Mouse (Mus musculus): Measurements from ENCODE around the gene Arl8b. TPM values are rescaled to one million over a fixed set of nuclear protein-coding genes. Genes with fewer than 3 reads are reported as not detected.

The Arl8b gene
- polyA plus RNA-seq, 2 experiments: 10.5 to 35.5 TPM

DNA sequence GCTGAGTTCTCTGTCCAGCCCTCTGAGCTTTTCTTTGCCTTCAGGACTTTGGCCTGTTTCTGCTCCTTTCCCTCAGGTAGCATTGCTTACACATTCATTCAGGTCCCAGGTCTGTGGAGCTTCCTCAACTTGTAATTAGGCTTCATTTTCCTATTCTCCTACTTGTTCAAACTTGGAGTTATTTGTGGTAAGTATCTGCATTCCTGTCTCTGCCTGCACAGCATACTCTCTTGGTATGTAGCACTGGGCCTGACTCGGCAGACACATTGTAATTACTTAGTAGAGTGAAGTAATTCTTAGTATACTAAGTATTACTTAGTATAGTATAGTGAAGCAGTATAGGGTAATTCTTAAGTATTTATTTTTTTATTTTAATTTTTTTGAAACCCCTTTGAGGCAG lies 13.0 kb downstream of the Arl8b start:
- Histone ChIP-seq H3K9ac (replicated peaks) (no peak overlapping the region), H3K36me3 (replicated peaks; ENCODE audit: control insufficient read depth, insufficient read depth, low read depth) (no peaks in the 10 kb centered on the region), H3K27ac (no peak overlapping the region), H3K4me1 (replicated peaks; ENCODE audit: control insufficient read depth in 2 of 2, insufficient read depth in 2 of 2, low read length in 1 of 2) (peaks cover 0 to 16% of the 10 kb centered on the region in 2 experiments; a peak in 3 of 4 replicates), H3K4me3 (ENCODE audit: insufficient read depth in 1 of 2, low read depth in 2 of 2, low read length in 2 of 2) (no peak overlapping the region), H3K9me3 (ENCODE audit: control insufficient read depth, low read length) (no peaks in the 10 kb centered on the region), H3K27me3 (ENCODE audit: control insufficient read depth, insufficient read depth, low read length) (no peaks in the 10 kb centered on the region), H3K4me2 (ENCODE audit: low read depth) (no peak overlapping the region)
- TF ChIP-seq EP300 (IDR thresholded peaks at IDR 0.05; ENCODE audit: low read depth) (no peak), CTCF (IDR thresholded peaks at IDR 0.05; ENCODE audit: low read depth) (no peak)
- no peak for ATAC-seq (ENCODE audit: insufficient read depth)
- DNase-seq (ENCODE audit: low read depth in 3 of 3, low spot score in 3 of 3): no peak
- 81% methylated on average over 1 of the region's 1 CpGs for WGBS (ENCODE audit: insufficient replicate concordance)

DNA sequence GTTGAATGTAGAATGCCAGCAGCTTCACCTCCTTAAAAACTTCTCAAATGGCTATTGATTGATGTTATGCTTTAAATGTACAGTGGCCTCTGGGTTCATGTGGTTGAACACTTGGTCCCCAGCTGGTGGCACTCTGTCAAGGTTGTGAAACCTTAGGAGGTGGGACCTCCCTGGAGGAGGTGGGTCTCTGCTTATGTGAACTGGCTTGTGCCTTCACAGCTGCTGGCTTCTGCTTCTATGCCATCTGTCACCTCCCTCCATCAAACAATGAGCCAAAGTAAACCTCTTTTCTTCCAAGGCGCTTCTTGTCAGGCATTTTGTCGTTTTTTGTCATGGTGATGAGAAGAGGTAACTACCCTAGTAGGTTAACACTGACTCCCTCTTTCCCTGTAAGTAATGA lies 13.8 kb downstream of the Arl8b start:
- no peak for ATAC-seq (ENCODE audit: insufficient read depth)
- Histone ChIP-seq H3K9me3 (ENCODE audit: control insufficient read depth, low read length) (no peaks in the 10 kb centered on the region), H3K4me2 (ENCODE audit: low read depth) (no peak overlapping the region), H3K4me1 (replicated peaks; ENCODE audit: control insufficient read depth in 2 of 2, insufficient read depth in 2 of 2, low read length in 1 of 2) (peaks cover 0 to 13% of the 10 kb centered on the region in 2 experiments; a peak in 3 of 4 replicates), H3K9ac (replicated peaks) (no peak overlapping the region), H3K4me3 (ENCODE audit: insufficient read depth in 1 of 2, low read depth in 2 of 2, low read length in 2 of 2) (no peak overlapping the region), H3K27me3 (ENCODE audit: control insufficient read depth, insufficient read depth, low read length) (no peaks in the 10 kb centered on the region), H3K36me3 (replicated peaks; ENCODE audit: control insufficient read depth, insufficient read depth, low read depth) (no peaks in the 10 kb centered on the region), H3K27ac (no peak overlapping the region)
- no peak for DNase-seq (ENCODE audit: low read depth in 3 of 3, low spot score in 3 of 3)
- 67% methylated on average over 2 of the region's 2 CpGs for WGBS (ENCODE audit: insufficient replicate concordance)
- TF ChIP-seq CTCF (IDR thresholded peaks at IDR 0.05; ENCODE audit: low read depth): no peak
- no peak for TF ChIP-seq EP300 (IDR thresholded peaks at IDR 0.05; ENCODE audit: low read depth)

DNA sequence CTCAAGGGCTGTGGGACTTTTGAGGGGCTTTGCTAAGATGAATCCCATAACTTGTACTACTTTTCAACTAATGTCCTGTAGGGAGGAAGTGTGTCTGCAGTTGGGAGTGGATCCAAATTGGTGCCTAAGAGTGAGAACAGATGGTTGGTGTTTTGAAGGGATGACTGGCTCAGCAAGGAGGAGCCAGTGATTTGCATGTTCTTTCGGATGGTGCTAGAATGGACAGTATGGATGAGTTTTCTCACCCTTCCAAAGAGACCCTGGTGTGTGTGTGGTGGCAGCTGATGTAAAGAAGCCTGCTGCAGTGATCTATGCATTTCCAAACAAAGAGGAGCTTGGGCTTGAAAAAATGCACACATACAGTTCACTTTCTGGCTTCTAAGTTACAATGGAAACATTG lies 22.3 kb downstream of the Arl8b start:
- Histone ChIP-seq H3K27me3 (ENCODE audit: control insufficient read depth, insufficient read depth, low read length) (no peaks in the 10 kb centered on the region), H3K9ac (replicated peaks) (no peak overlapping the region), H3K27ac (no peak overlapping the region), H3K4me2 (ENCODE audit: low read depth) (no peak overlapping the region), H3K4me3 (ENCODE audit: insufficient read depth in 1 of 2, low read depth in 2 of 2, low read length in 2 of 2) (no peak overlapping the region), H3K36me3 (replicated peaks; ENCODE audit: control insufficient read depth, insufficient read depth, low read depth) (no peaks in the 10 kb centered on the region), H3K4me1 (replicated peaks; ENCODE audit: control insufficient read depth in 2 of 2, insufficient read depth in 2 of 2, low read length in 1 of 2) (peaks cover 0 to 5% of the 10 kb centered on the region in 2 experiments; a peak in 1 of 4 replicates), H3K9me3 (ENCODE audit: control insufficient read depth, low read length) (no peaks in the 10 kb centered on the region)
- DNase-seq (ENCODE audit: low read depth in 3 of 3, low spot score in 3 of 3) (no peak), ATAC-seq (ENCODE audit: insufficient read depth) (no peak)
- 66% methylated on average over 1 of the region's 1 CpGs for WGBS (ENCODE audit: insufficient replicate concordance)
- TF ChIP-seq CTCF (IDR thresholded peaks at IDR 0.05; ENCODE audit: low read depth) (no peak), EP300 (IDR thresholded peaks at IDR 0.05; ENCODE audit: low read depth) (no peak)

DNA sequence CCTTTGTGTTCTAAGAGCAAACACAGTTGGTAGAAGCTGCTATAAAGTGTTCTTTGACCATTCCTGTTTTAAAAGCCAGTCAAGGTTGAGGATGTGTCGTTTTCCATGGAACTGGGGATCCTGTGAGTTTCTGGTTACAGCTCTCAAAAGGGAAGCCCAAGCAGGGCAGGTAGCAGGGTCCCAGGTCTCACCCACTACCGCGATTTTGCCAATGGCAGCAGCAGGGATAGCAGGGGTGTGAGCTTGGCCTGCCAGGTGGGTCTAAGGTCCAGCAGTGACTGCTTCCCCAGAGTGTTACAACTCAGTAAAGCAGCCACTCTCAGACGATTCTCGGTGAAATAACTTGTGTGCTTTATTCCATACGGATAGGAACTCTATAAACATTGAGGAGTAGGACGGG lies 23.0 kb downstream of the Arl8b start:
- no peak for DNase-seq (ENCODE audit: low read depth in 3 of 3, low spot score in 3 of 3)
- Histone ChIP-seq H3K4me3 (ENCODE audit: insufficient read depth in 1 of 2, low read depth in 2 of 2, low read length in 2 of 2) (no peak overlapping the region), H3K27me3 (ENCODE audit: control insufficient read depth, insufficient read depth, low read length) (no peaks in the 10 kb centered on the region), H3K36me3 (replicated peaks; ENCODE audit: control insufficient read depth, insufficient read depth, low read depth) (no peaks in the 10 kb centered on the region), H3K27ac (no peak overlapping the region), H3K4me2 (ENCODE audit: low read depth) (no peak overlapping the region), H3K9me3 (ENCODE audit: control insufficient read depth, low read length) (no peaks in the 10 kb centered on the region), H3K9ac (replicated peaks) (no peak overlapping the region), H3K4me1 (replicated peaks; ENCODE audit: control insufficient read depth in 2 of 2, insufficient read depth in 2 of 2, low read length in 1 of 2) (peaks cover 0 to 5% of the 10 kb centered on the region in 2 experiments; a peak in 1 of 4 replicates)
- no peak for TF ChIP-seq EP300 (IDR thresholded peaks at IDR 0.05; ENCODE audit: low read depth)
- no peak for TF ChIP-seq CTCF (IDR thresholded peaks at IDR 0.05; ENCODE audit: low read depth)
- no peak for ATAC-seq (ENCODE audit: insufficient read depth)
- 65% methylated on average over 7 of the region's 7 CpGs for WGBS (ENCODE audit: insufficient replicate concordance)

DNA sequence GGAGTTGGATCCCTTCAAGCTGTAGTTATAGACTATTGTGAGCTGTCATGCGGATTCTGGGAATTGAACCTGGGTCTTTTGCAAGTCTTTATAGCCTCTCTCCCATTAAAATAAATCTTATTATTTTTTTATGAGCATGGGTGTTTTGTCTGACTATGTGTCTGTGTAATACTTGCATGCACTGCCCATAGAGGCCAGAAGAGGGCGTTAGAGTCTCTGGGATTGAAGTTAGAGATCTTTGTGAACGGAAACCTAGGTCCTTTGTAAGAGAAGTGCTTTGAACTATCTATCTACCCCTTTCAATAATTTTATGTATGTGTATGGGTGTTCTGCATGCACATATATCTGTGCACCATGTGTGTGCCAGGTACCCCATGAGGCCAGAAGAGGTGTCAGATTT lies 24.5 kb downstream of the Arl8b start:
- Histone ChIP-seq H3K4me3 (ENCODE audit: insufficient read depth in 1 of 2, low read depth in 2 of 2, low read length in 2 of 2) (no peak overlapping the region), H3K9ac (replicated peaks) (no peak overlapping the region), H3K27me3 (ENCODE audit: control insufficient read depth, insufficient read depth, low read length) (no peaks in the 10 kb centered on the region), H3K9me3 (ENCODE audit: control insufficient read depth, low read length) (no peaks in the 10 kb centered on the region), H3K36me3 (replicated peaks; ENCODE audit: control insufficient read depth, insufficient read depth, low read depth) (no peaks in the 10 kb centered on the region), H3K27ac (no peak overlapping the region), H3K4me2 (ENCODE audit: low read depth) (no peak overlapping the region), H3K4me1 (replicated peaks; ENCODE audit: control insufficient read depth in 2 of 2, insufficient read depth in 2 of 2, low read length in 1 of 2) (peaks cover 0 to 5% of the 10 kb centered on the region in 2 experiments; a peak in 1 of 4 replicates)
- TF ChIP-seq CTCF (IDR thresholded peaks at IDR 0.05; ENCODE audit: low read depth) (peak; percentile 21; the same call in 1 of the 2 replicates), EP300 (IDR thresholded peaks at IDR 0.05; ENCODE audit: low read depth) (no peak)
- DNase-seq (ENCODE audit: low read depth in 3 of 3, low spot score in 3 of 3) (no peak), ATAC-seq (ENCODE audit: insufficient read depth) (no peak)
- WGBS (ENCODE audit: insufficient replicate concordance): 56% methylated on average over 3 of the region's 3 CpGs
